Mouse (Mus musculus) heart, embryonic 15.5 days (tissue): ENCODE measurements around the gene Fam102b. TPM values are rescaled to one million over a fixed set of nuclear protein-coding genes. Genes with fewer than 3 reads are reported as not detected.

Experiments
- ATAC-seq: fragments of 200-750 bp; cut with Nextera tagmentation; replicated peaks from 2 replicates; pipeline ENCODE4 v1.8.0; 2017; ENCODE audit warnings: low read depth, moderate TSS enrichment; ENCODE audit not compliant: insufficient number of reproducible peaks, insufficient read depth, low FRiP score
- H3K27ac ChIP-seq: fragments of 300-500 bp; sonication (generic); 2 replicates; pipeline ENCODE4 v1.5.1; 2015; ENCODE audit warnings: mild to moderate bottlenecking, inconsistent platforms
- H3K27me3 ChIP-seq: fragments of 300-500 bp; sonication (generic); 2 replicates; pipeline ENCODE4 v1.6.1; 2015; ENCODE audit warnings: inconsistent platforms
- H3K36me3 ChIP-seq: fragments of 300-500 bp; sonication (generic); 2 replicates; pipeline ENCODE4 v1.6.1; 2015; ENCODE audit warnings: mild to moderate bottlenecking, inconsistent platforms
- H3K4me1 ChIP-seq: fragments of 300-500 bp; sonication (generic); replicated peaks from 2 replicates; pipeline ENCODE4 v1.6.1; 2015; ENCODE audit warnings: inconsistent platforms
- H3K4me2 ChIP-seq: fragments of 300-500 bp; sonication (generic); 2 replicates; pipeline ENCODE4 v1.6.1; 2015; ENCODE audit warnings: inconsistent platforms, mild to moderate bottlenecking, moderate library complexity
- H3K4me3 ChIP-seq: fragments of 300-500 bp; sonication (generic); 2 replicates; pipeline ENCODE4 v1.5.1; 2015; ENCODE audit warnings: mild to moderate bottlenecking, inconsistent platforms
- H3K9ac ChIP-seq: fragments of 300-500 bp; sonication (generic); 2 replicates; pipeline ENCODE4 v1.6.1; 2015; ENCODE audit warnings: mild to moderate bottlenecking, inconsistent platforms
- H3K9me3 ChIP-seq: fragments of 300-500 bp; sonication (generic); replicated peaks from 2 replicates; pipeline ENCODE4 v1.6.1; 2016; ENCODE audit warnings: inconsistent platforms
- WGBS: fragments of 180-500 bp; shearing (Covaris S2); methylation state at CpG from one replicate; pipeline ENCODE4 v1.1.7; 2015; ENCODE audit warnings: mixed read lengths; 5-methylcytosine and 5-hydroxymethylcytosine counted together
- polyA plus RNA-seq: library from polyadenylated mRNA; unstranded; fragments of >200 nt; fragmentation: Nextera tagmentation; extraction: Ambion mirVana; gene quantifications from 2 replicates; pipeline ENCODE4 v1.2.1, GENCODE M21; 2015

The Fam102b gene
- polyA plus RNA-seq, 1 experiment from 2014 or later = 6.2 TPM

- Histone ChIP-seq H3K36me3 (no peaks in the 10 kb centered on the region), H3K27ac (no peak overlapping the region), H3K9me3 (no peaks in the 10 kb centered on the region), H3K4me3 (no peak overlapping the region), H3K4me2 (no peak overlapping the region), H3K9ac (no peak overlapping the region), H3K4me1 (0 out of 2 replicates have a peak, but pooled peaks cover 2% of the 10 kb centered on the region), H3K27me3 (no peaks in the 10 kb centered on the region)
- no peak for ATAC-seq
- WGBS = 67% methylated on average over 13 of the region's 13 CpGs
These were observed 67.6 kb downstream of the Fam102b start for GRCm38 (mm10) chr3:108959680-108960295.

DNA sequence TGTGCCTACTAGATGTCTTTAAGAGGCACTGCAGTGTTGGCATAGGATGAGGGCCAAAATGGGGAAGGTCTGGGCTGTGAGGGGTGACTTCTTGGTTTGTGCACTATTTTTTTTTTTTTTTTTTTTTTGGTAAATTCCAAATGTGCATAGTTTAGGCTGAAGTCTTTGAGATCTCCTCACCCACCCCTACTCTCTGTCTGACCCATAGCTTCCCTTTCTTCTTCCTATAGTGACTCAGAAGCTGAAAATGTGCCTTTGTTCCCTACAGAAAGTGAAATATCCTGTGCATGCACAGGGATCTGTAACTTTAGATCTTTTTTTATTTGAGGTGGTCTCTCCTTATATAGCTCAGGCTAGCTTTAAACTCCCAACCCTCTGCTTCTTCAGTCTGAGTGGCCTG, 69.4 kb downstream of the Fam102b start:
- Histone ChIP-seq H3K27me3 (no peaks in the 10 kb centered on the region), H3K4me3 (no peak overlapping the region), H3K36me3 (no peaks in the 10 kb centered on the region), H3K9ac (no peak overlapping the region), H3K4me2 (no peak overlapping the region), H3K27ac (no peak overlapping the region), H3K4me1 (0 out of 2 replicates have a peak, but pooled peaks cover 2% of the 10 kb centered on the region), H3K9me3 (no peaks in the 10 kb centered on the region)
- no peak for ATAC-seq

- H3K27me3 ChIP-seq = peaks cover 3% of the 10 kb centered on the region; the same call in 1 of the 2 replicates
- H3K4me2 ChIP-seq = no peak overlapping the region
- no peak overlapping the region for H3K4me3 ChIP-seq
- peaks cover 5% of the 10 kb centered on the region; the same call in 1 of the 2 replicates for H3K4me1 ChIP-seq
- H3K27ac ChIP-seq = no peak overlapping the region
- no peak for ATAC-seq
- H3K36me3 ChIP-seq = no peaks in the 10 kb centered on the region
- H3K9ac ChIP-seq = no peak overlapping the region
- 81% methylated on average over 10 of the region's 10 CpGs for WGBS
- H3K9me3 ChIP-seq = no peaks in the 10 kb centered on the region
These were observed 86.4 kb downstream of the Fam102b start for GRCm38 (mm10) chr3:108940996-108941395.

- no peaks in the 10 kb centered on the region for H3K36me3 ChIP-seq
- H3K4me2 ChIP-seq = peak within 1 kb of the TSS; percentile 74
- H3K9ac ChIP-seq = no peak within 1 kb of the TSS
- peak within 1 kb of the TSS; percentile 36 for H3K4me3 ChIP-seq
- 40% methylated on average over 58 of the region's 59 CpGs for WGBS
- H3K4me1 ChIP-seq = peaks cover 5% of the 10 kb centered on the region; the same call in 1 of the 2 replicates
- peaks cover 3% of the 10 kb centered on the region; the same call in 1 of the 2 replicates for H3K27me3 ChIP-seq
- no peak for ATAC-seq
- H3K27ac ChIP-seq = no peak within 1 kb of the TSS
- H3K9me3 ChIP-seq = no peaks in the 10 kb centered on the region
These were observed 87.3 kb downstream of the Fam102b start, which contains the start of gene Gm9857 for GRCm38 (mm10) chr3:108940001-108940633. TSS of gene Gm9857 (minus strand) at chr3:108940445.

DNA sequence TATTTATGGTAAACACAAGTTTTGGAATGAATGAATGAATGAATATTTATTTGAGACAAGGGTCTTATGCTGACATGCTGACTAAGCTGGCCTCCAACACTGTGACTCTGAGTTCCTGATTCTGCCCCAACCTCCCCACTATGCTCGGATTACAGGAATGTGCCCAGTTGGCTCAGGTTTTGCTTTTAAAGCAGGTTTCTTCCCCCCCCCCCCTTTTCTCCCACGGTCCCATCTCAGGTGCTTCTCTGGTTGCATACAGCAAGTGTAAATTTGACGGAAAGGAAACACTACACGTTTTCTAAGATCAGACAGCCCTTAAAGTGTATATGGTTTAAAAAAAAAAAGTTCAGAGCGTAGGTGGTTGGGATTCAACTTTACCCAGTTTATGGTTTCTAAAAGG, 87.8 kb downstream of the Fam102b start, which contains the start of gene Henmt1:
Gene Henmt1 (plus strand): TSS at position 301 of the 400 bp plus-strand sequence.
- 72% methylated on average over 5 of the region's 5 CpGs for WGBS
- H3K27me3 ChIP-seq = peaks cover 3% of the 10 kb centered on the region; the same call in 1 of the 2 replicates
- no peak within 1 kb of the TSS for H3K9ac ChIP-seq
- no peak within 1 kb of the TSS for H3K27ac ChIP-seq
- ATAC-seq = no peak
- peak within 1 kb of the TSS; percentile 74 for H3K4me2 ChIP-seq
- H3K4me3 ChIP-seq = peak within 1 kb of the TSS; percentile 36
- peaks cover 5% of the 10 kb centered on the region; the same call in 1 of the 2 replicates for H3K4me1 ChIP-seq
- H3K36me3 ChIP-seq = no peaks in the 10 kb centered on the region
- no peaks in the 10 kb centered on the region for H3K9me3 ChIP-seq

- Histone ChIP-seq H3K4me3 (no peak overlapping the region), H3K4me1 (peaks cover 5% of the 10 kb centered on the region; the same call in 1 of the 2 replicates), H3K9me3 (no peaks in the 10 kb centered on the region), H3K27ac (no peak overlapping the region), H3K9ac (no peak overlapping the region), H3K27me3 (peaks cover 3% of the 10 kb centered on the region; the same call in 1 of the 2 replicates), H3K36me3 (no peaks in the 10 kb centered on the region), H3K4me2 (no peak overlapping the region)
- no peak for ATAC-seq
- WGBS = 88% methylated on average over 5 of the region's 5 CpGs
These were observed 88.7 kb downstream of the Fam102b start for GRCm38 (mm10) chr3:108938691-108939090.

DNA sequence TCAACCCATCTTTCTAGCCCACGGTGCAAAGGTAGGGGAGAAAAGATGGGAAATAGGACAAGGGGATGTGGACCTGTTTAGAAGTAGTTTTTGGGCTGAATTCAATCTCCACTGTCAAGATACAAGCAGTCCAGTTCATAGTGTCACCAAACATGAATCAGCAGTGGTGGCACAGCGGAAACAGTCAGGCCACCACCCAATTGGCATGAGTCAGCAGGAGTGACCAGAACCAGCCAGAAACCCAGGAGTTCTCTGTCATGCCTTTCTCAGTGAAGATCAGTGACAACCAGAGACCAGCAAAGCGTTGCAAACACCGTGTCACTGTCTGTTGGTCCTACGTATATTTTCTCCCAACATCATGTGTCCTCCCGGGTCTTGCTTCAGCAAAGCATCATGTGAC, 93.8 kb downstream of the Fam102b start:
- Histone ChIP-seq H3K4me3 (no peak overlapping the region), H3K4me1 (no peaks in the 10 kb centered on the region), H3K9ac (no peak overlapping the region), H3K4me2 (no peak overlapping the region), H3K36me3 (no peaks in the 10 kb centered on the region), H3K9me3 (no peaks in the 10 kb centered on the region), H3K27me3 (no peaks in the 10 kb centered on the region), H3K27ac (no peak overlapping the region)
- ATAC-seq = no peak
- WGBS = 93% methylated on average over 6 of the region's 6 CpGs

DNA sequence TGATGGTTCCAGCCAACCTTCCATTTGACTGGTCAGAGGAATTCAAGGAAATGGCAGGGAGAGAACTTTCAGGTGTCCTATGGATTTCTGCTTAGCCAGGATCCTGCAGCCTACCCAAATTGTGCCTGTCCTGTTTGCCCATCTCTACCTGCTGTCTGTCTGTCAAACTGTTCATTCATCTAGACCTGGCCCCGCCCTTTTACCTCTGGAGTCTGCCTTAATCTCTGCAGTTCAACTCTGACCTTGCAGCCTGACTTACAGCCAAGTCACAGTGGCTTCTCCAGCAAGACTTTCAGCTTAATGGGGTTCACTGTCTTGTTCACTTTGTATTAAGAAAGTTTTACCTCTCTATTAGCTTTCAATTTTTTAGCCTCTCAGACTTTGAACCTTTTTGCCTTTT, 101.1 kb downstream of the Fam102b start:
- Histone ChIP-seq H3K9me3 (no peaks in the 10 kb centered on the region), H3K27ac (no peak overlapping the region), H3K4me1 (no peaks in the 10 kb centered on the region), H3K4me3 (no peak overlapping the region), H3K9ac (no peak overlapping the region), H3K36me3 (no peaks in the 10 kb centered on the region), H3K4me2 (no peak overlapping the region), H3K27me3 (no peaks in the 10 kb centered on the region)
- ATAC-seq = no peak
- 66% methylated on average over 1 of the region's 1 CpGs for WGBS

GRCm38 (mm10) chr3:108925677-108926076, 101.7 kb downstream of the Fam102b start:
- Histone ChIP-seq H3K9me3 (no peaks in the 10 kb centered on the region), H3K36me3 (no peaks in the 10 kb centered on the region), H3K4me1 (no peaks in the 10 kb centered on the region), H3K27me3 (no peaks in the 10 kb centered on the region), H3K27ac (no peak overlapping the region), H3K4me3 (no peak overlapping the region), H3K4me2 (no peak overlapping the region), H3K9ac (no peak overlapping the region)
- ATAC-seq = no peak
- 83% methylated on average over 4 of the region's 4 CpGs for WGBS

DNA sequence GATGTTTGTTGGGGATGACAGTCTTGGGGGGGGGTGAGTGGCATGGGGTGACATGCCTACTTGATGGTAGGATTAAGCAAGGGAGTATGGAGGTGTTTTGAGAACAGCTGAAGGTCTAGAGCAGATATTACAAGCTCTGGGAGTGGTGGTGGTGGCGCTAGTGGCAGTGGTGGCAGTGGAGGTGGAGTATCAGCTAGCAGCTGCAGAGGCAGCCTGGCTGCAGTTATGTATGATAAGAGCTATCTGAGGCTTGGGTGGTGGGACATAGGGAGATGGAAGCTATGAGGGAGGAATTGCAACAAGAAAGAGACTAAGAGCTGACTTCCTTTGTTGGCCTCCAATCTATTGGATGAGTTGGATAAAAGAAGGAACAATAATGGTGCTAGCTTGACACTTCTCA, 105.6 kb downstream of the Fam102b start:
- Histone ChIP-seq H3K9ac (no peak overlapping the region), H3K27ac (no peak overlapping the region), H3K4me1 (no peaks in the 10 kb centered on the region), H3K9me3 (no peaks in the 10 kb centered on the region), H3K36me3 (no peaks in the 10 kb centered on the region), H3K4me2 (no peak overlapping the region), H3K4me3 (no peak overlapping the region), H3K27me3 (no peaks in the 10 kb centered on the region)
- 75% methylated on average over 1 of the region's 1 CpGs for WGBS
- ATAC-seq = no peak
